Mouse (Mus musculus) neural tube, embryonic 14.5 days (tissue): ENCODE measurements around the gene Ano3. TPM values are rescaled to one million over a fixed set of nuclear protein-coding genes. Genes with fewer than 3 reads are reported as not detected.

ENCODE experiments used
- ATAC-seq: fragments of 200-750 bp; cut with Nextera tagmentation; 2 replicates; pipeline ENCODE4 v1.8.0; 2017; ENCODE audit warnings: low read depth, mild to moderate bottlenecking, moderate TSS enrichment, moderate library complexity
- H3K27ac ChIP-seq: fragments of 300-500 bp; sonication (generic); 2 replicates; pipeline ENCODE4 v1.5.1; 2014; ENCODE audit warnings: low read depth, mild to moderate bottlenecking, control low read depth, low read length, moderate library complexity, mixed read lengths
- H3K27me3 ChIP-seq: fragments of 300-500 bp; sonication (generic); 2 replicates; pipeline ENCODE4 v1.6.1; 2014; ENCODE audit warnings: low read length; ENCODE audit not compliant: control insufficient read depth, insufficient read depth
- H3K36me3 ChIP-seq: fragments of 300-500 bp; sonication (generic); 2 replicates; pipeline ENCODE4 v1.6.1; 2014; ENCODE audit warnings: low read length, mixed read lengths; ENCODE audit not compliant: control insufficient read depth, insufficient read depth
- H3K4me1 ChIP-seq: fragments of 300-500 bp; sonication (generic); 2 replicates; pipeline ENCODE4 v1.6.1; 2014; ENCODE audit warnings: low read length; ENCODE audit not compliant: control insufficient read depth, insufficient read depth
- H3K4me2 ChIP-seq: fragments of 300-500 bp; sonication (generic); 2 replicates; pipeline ENCODE4 v1.6.1; 2014; ENCODE audit warnings: mild to moderate bottlenecking, low read depth, low read length, control low read depth
- H3K4me3 ChIP-seq: fragments of 300-500 bp; sonication (generic); 2 replicates; pipeline ENCODE4 v1.5.1; 2014; ENCODE audit warnings: low read depth, low read length, control low read depth, mixed read lengths
- H3K9ac ChIP-seq: fragments of 300-500 bp; sonication (generic); replicated peaks from 2 replicates; pipeline ENCODE4 v1.6.1; 2014; ENCODE audit warnings: low read depth, mild to moderate bottlenecking, control low read depth, low read length, mixed read lengths
- H3K9me3 ChIP-seq: fragments of 300-500 bp; sonication (generic); 2 replicates; pipeline ENCODE4 v1.6.1; 2016; ENCODE audit warnings: low read length; ENCODE audit not compliant: control insufficient read depth
- WGBS: fragments of 180-500 bp; shearing (Covaris S2); extraction: QIAGEN DNeasy Blood & Tissue Kit; methylation state at CpG from one replicate; pipeline ENCODE4 v1.1.7; 2014; 5-methylcytosine and 5-hydroxymethylcytosine counted together
- polyA plus RNA-seq: library from polyadenylated mRNA; unstranded; fragments of >200 nt; fragmentation: Nextera tagmentation; extraction: Ambion mirVana; gene quantifications from 2 replicates; pipeline ENCODE4 v1.2.1, GENCODE M21; 2014

Gene Ano3
- polyA plus RNA-seq, 1 experiment from 2014 or later = 0.96 TPM

DNA sequence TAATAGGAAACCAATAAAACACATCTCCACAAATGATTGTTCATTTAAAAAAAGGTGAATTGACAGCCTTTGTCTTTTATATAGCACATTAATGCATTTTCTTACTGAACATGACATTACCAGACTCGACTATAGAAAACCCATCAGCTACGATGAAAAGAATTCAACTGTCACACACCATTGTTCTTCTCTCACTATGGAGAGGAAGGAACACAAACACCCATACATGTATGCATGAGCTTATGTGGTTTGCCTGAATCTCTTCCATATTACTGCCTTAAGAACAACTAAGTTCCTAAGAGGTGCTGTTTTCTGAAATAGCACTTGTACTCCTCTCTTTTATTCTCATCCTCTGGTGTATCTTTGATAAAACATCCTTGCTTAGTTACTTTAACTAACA, 191.3 kb downstream of the Ano3 start:
- no peak for ATAC-seq
- WGBS = 47% methylated on average over 2 of the region's 2 CpGs
- H3K4me3 ChIP-seq = no peak overlapping the region

DNA sequence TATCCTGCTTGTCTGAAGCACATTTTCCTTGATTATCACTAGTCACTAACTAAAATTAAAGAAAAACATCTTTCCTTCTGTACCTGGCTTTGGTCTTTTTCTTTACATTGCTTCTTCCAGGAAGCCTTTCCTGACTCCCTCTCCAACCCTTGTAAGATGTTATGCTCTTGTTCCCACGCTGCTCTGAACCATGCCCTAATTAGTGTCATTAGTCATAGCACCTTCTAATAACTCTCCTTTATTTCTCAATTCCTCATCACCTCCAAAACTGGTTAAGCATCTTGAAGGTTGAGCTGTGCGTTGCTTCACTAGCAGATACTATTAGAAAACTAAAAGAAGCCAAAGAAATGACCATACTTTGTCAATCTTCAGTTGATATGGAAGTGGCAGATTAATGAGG, 193.2 kb downstream of the Ano3 start:
- no peaks in the 10 kb centered on the region for H3K27me3 ChIP-seq
- no peak overlapping the region for H3K9ac ChIP-seq
- H3K4me3 ChIP-seq = no peak overlapping the region
- H3K4me1 ChIP-seq = no peaks in the 10 kb centered on the region
- no peaks in the 10 kb centered on the region for H3K36me3 ChIP-seq
- 83% methylated on average over 2 of the region's 2 CpGs for WGBS
- no peak overlapping the region for H3K27ac ChIP-seq
- no peak overlapping the region for H3K4me2 ChIP-seq
- no peaks in the 10 kb centered on the region for H3K9me3 ChIP-seq
- no peak for ATAC-seq

More for the DNA sequence above, 191.3 kb downstream of the Ano3 start:
- no peak overlapping the region for H3K4me2 ChIP-seq
- no peaks in the 10 kb centered on the region for H3K9me3 ChIP-seq
- no peaks in the 10 kb centered on the region for H3K36me3 ChIP-seq
- no peaks in the 10 kb centered on the region for H3K27me3 ChIP-seq
- H3K4me1 ChIP-seq = no peaks in the 10 kb centered on the region
- H3K27ac ChIP-seq = no peak overlapping the region
- no peak overlapping the region for H3K9ac ChIP-seq

DNA sequence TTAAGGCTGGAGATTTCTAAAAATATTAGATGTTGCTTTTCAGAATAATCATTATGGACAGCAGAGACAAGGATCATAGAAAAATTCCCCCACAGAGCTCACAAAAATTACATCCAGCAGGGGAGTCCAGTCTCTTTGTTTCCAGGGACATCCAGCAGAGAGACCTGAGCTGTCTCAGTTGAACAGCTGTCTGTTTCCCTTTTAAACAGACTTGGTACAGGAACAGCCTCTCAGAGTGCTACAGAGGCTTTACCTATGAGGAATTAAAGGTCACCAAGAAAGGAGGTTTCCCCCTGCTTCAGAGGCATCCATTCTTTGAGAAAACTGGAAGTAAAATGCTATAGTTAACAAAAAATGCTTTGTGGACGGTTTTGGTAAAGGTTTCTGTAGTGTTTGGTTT, 210.2 kb downstream of the Ano3 start:
- no peaks in the 10 kb centered on the region for H3K4me1 ChIP-seq
- H3K9me3 ChIP-seq = no peaks in the 10 kb centered on the region
- H3K36me3 ChIP-seq = no peaks in the 10 kb centered on the region
- ATAC-seq = no peak
- H3K9ac ChIP-seq = no peak overlapping the region
- 66% methylated on average over 1 of the region's 1 CpGs for WGBS
- H3K4me3 ChIP-seq = no peak overlapping the region
- H3K27me3 ChIP-seq = no peaks in the 10 kb centered on the region
- no peak overlapping the region for H3K4me2 ChIP-seq
- no peak overlapping the region for H3K27ac ChIP-seq

DNA sequence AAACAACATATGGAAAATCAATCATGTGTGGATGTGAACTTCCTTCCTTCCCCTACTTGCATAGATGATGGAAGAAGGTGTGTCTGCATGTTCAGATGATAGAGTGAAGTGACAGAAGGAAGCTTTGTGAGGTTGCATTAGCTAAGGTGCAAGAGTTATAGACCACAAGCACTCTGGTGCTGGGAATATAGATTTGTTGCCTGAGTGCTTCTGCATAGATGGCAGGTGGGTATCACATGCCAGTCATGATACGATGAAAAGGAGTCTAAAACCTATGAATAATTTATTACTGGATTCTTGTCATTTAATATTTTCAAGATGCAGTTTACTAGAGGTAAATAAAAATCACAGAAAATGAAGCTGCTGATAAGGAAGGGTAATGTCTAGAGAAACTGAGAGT, 210.9 kb downstream of the Ano3 start:
- Histone ChIP-seq H3K36me3 (no peaks in the 10 kb centered on the region), H3K9me3 (no peaks in the 10 kb centered on the region), H3K27ac (no peak overlapping the region), H3K4me3 (no peak overlapping the region), H3K4me2 (no peak overlapping the region), H3K4me1 (no peaks in the 10 kb centered on the region), H3K9ac (no peak overlapping the region), H3K27me3 (no peaks in the 10 kb centered on the region)
- 62% methylated on average over 1 of the region's 1 CpGs for WGBS
- no peak for ATAC-seq

DNA sequence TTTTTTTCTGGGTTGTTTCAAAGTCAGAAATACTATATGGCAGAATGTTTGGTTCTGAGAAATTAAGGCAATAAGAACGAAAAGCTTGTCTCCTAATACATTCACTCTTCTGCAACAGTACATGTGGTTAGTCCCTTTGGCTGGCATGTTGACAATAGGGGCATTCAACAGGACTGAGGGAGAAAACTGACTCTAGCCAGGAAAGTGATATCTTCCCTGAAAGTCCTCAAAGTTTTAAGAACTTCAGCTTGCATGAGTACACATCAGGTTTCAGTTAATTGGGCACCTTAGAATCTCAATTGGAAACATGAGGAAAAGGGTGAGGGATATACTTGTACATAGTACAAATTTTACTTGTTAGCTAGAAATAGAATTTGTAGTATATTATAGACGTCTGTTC, 212.7 kb downstream of the Ano3 start:
- H3K4me1 ChIP-seq = no peaks in the 10 kb centered on the region
- H3K36me3 ChIP-seq = no peaks in the 10 kb centered on the region
- H3K4me3 ChIP-seq = no peak overlapping the region
- no peaks in the 10 kb centered on the region for H3K9me3 ChIP-seq
- no peaks in the 10 kb centered on the region for H3K27me3 ChIP-seq
- 76% methylated on average over 2 of the region's 2 CpGs for WGBS
- no peak for ATAC-seq
- no peak overlapping the region for H3K9ac ChIP-seq
- no peak overlapping the region for H3K27ac ChIP-seq
- no peak overlapping the region for H3K4me2 ChIP-seq

DNA sequence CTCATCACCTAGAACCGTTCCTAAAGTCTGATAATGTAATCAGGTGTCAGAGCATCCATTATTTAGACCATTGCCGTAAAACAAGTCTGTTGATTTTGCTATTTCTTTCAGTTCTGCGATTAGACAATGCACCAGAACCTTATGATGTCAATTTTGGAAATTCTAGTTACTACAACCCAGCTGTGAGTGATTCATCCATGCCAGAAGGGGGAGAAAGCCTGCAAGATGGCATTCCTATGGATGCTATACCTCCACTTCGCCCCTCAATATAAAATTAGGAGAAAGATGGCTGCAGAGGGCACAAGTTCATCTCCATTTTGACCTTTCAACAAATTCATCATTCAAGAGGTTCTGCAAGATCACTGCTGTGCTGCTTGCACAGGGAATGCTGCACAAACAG, 213.5 kb downstream of the Ano3 start:
- Histone ChIP-seq H3K4me1 (no peaks in the 10 kb centered on the region), H3K27ac (no peak overlapping the region), H3K27me3 (no peaks in the 10 kb centered on the region), H3K9me3 (no peaks in the 10 kb centered on the region), H3K4me2 (no peak overlapping the region), H3K36me3 (no peaks in the 10 kb centered on the region), H3K4me3 (no peak overlapping the region), H3K9ac (no peak overlapping the region)
- ATAC-seq = no peak
- 86% methylated on average over 4 of the region's 4 CpGs for WGBS

DNA sequence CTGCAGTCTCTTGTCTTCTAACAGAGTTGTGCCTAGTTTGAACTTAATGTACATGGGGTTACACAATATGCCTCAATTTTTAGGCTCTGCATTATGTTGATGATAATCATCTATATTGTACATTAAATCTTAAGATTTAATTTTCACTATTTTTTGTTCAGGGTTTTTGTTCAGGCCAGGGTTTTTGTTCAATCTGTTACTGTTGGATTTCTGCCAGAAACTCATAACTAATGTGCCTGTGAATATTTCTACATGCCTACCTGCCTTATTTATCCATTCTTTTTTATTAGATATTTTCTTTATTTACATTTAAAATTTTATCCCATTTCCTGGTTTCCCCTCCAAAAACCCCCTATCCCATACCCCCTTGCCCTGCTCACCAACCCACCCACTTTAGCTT, 224.6 kb downstream of the Ano3 start:
- no peaks in the 10 kb centered on the region for H3K4me1 ChIP-seq
- H3K4me2 ChIP-seq = no peak overlapping the region
- no peak overlapping the region for H3K9ac ChIP-seq
- no peaks in the 10 kb centered on the region for H3K27me3 ChIP-seq
- H3K27ac ChIP-seq = no peak overlapping the region
- no peak for ATAC-seq
- no peak overlapping the region for H3K4me3 ChIP-seq
- H3K36me3 ChIP-seq = no peaks in the 10 kb centered on the region
- no peaks in the 10 kb centered on the region for H3K9me3 ChIP-seq

DNA sequence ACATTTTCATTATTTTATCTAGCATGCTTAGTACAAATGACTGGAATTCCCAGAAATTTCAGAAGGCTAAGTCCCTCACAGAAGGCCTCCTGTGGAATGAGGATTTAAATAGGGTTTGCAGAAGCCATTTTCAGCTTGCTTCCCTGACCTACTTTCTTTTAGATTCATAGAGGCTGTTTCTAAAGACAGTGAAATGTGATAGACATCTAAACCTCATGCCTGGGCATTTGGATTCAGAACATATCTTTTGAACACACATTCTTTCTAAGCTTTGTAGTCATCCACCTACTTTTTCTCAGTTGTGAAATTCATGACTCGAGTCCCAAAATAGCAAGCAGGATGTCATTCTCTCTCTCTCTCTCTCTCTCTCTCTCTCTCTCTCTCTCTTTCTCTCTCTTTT, 228.5 kb downstream of the Ano3 start:
- Histone ChIP-seq H3K36me3 (no peaks in the 10 kb centered on the region), H3K4me3 (no peak overlapping the region), H3K9me3 (no peaks in the 10 kb centered on the region), H3K27ac (no peak overlapping the region), H3K9ac (no peak overlapping the region), H3K4me1 (no peaks in the 10 kb centered on the region), H3K4me2 (no peak overlapping the region), H3K27me3 (no peaks in the 10 kb centered on the region)
- no peak for ATAC-seq
- 95% methylated on average over 1 of the region's 1 CpGs for WGBS

DNA sequence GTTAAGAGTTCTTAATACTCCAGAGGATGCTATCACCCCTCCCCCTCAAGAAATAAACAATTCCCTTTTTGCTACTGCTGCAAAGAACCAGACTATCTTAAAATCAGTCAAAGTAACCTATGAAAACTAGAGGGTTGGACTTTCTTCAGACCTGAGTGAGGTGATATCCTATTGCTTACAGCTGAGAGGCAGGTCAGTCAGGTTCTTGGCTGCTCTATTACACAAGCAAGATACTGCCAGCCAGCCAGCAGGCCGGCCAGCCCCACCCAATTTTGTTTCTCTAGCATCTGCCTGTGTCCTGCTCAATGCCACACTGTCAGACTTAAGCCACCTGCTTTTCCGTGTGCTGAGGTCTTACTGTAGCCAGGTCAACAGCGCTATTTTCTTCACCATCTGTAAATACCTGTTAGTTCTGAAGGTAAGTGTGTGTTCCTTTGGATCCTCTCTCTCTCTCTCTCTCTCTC, 229.4 kb downstream of the Ano3 start, which contains the start of gene Muc15:
Gene Muc15, plus strand, starts transcription at position 51 of the 464 bp plus-strand sequence.
- no peaks in the 10 kb centered on the region for H3K4me1 ChIP-seq
- H3K27me3 ChIP-seq = no peaks in the 10 kb centered on the region
- no peak for ATAC-seq
- no peaks in the 10 kb centered on the region for H3K36me3 ChIP-seq
- no peak within 1 kb of the TSS for H3K4me3 ChIP-seq
- 59% methylated on average over 3 of the region's 3 CpGs for WGBS
- H3K27ac ChIP-seq = no peak within 1 kb of the TSS
- H3K9ac ChIP-seq = no peak within 1 kb of the TSS
- H3K4me2 ChIP-seq = no peak within 1 kb of the TSS
- no peaks in the 10 kb centered on the region for H3K9me3 ChIP-seq

DNA sequence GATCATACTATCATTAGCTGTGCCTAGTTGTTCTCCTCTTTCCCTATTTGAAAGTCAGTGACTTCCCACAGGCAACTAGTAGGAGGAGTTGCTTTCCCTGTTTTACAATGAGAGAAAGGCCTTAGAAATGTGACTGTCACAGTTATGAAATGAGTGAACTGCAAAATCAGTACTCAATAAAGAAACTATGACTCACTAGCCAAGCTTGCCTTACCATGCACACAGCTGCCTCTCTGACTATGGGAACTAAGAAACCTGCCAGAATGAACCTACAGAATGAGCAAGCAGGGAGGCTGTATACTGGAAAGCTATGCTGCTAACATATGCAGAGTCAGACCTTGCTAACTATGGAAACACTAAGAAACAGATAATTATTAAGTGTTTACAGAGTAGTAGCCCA, 231.7 kb downstream of the Ano3 start:
- Histone ChIP-seq H3K4me1 (no peaks in the 10 kb centered on the region), H3K27me3 (no peaks in the 10 kb centered on the region), H3K4me2 (no peak overlapping the region), H3K27ac (no peak overlapping the region), H3K9ac (no peak overlapping the region), H3K4me3 (no peak overlapping the region), H3K36me3 (no peaks in the 10 kb centered on the region), H3K9me3 (no peaks in the 10 kb centered on the region)
- no peak for ATAC-seq
